Mouse (Mus musculus): Measurements from ENCODE around the gene Ttc23. TPM values are rescaled to one million over a fixed set of nuclear protein-coding genes. Genes with fewer than 3 reads are reported as not detected.

Ttc23 gene
- polyA plus RNA-seq, 1 experiment from 2014 or later = 27.5 TPM

DNA sequence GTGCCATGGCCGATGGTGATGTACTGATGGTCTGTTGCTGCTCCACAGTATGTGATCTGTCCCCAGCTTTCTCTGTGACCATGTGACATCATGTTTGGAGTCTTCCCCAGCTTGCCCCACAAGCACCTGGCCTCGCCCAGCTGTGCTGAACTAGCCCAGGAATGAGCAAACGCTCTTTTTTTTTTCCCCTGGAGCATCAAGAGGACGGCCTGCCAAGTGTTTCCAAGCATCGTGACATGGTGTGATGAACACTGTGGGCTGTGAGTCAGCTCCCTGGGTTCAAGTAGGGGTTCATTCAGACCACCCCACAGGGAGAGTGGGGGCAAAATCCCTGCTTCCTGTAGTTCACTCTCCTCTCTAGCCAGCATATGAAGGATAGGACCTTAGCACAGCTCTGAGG lies 26.4 kb downstream of the Ttc23 start:
- Histone ChIP-seq H3K27ac (ENCODE audit: low read depth) (no peak overlapping the region), H3K9ac (ENCODE audit: low read length) (no peak overlapping the region), H3K27me3 (replicated peaks; ENCODE audit: control insufficient read depth, insufficient read depth, low read length) (no peaks in the 10 kb centered on the region), H3K36me3 (ENCODE audit: control insufficient read depth, insufficient read depth, low read length) (peaks cover 18% of the 10 kb centered on the region), H3K4me2 (ENCODE audit: low read length) (no peak overlapping the region), H3K9me3 (ENCODE audit: control insufficient read depth, low read length) (peaks cover 2% of the 10 kb centered on the region; the same call in 1 of the 2 replicates), H3K4me1 (replicated peaks; ENCODE audit: control insufficient read depth, insufficient read depth, low read length) (no peaks in the 10 kb centered on the region), H3K4me3 (ENCODE audit: low read depth, low read length) (no peak overlapping the region)
- WGBS = 82% methylated on average over 5 of the region's 5 CpGs
- DNase-seq (ENCODE audit: low spot score) (no peak), ATAC-seq (replicated peaks; ENCODE audit: low FRiP score, low TSS enrichment, low read depth) (no peak)

DNA sequence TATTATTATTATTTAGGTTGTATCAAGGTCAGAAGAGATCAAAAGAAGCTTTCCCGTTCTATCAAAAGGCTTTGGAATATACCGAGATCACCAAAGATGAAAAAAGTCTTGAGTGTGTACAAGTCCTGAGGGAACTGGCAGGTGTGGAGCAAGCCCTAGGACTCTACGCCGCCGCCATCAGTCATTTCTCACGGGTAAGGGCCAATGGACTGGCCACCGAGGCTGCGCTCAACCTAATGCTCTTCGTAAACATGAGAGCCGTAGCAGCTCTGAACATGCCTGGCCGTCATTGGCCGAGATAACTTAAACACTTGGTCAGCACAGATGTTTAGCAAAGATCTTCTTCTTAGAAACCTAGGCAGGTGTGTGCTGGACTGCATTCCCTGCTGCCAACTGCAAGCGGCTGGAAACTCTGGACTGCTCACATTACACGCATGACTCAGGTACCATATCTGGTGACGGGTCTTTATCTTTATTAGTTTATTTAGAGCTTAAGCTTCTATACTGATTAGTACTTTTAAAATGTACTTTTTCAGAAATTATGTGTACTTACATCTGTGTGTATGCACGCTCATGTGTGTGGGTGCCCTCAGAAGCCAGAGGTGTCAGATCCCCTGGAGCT lies 31.8 kb downstream of the Ttc23 start:
- Histone ChIP-seq H3K36me3 (ENCODE audit: control insufficient read depth, insufficient read depth, low read length) (peaks cover 25% of the 10 kb centered on the region), H3K9ac (ENCODE audit: low read length) (no peak overlapping the region), H3K4me3 (ENCODE audit: low read depth, low read length) (no peak overlapping the region), H3K4me1 (replicated peaks; ENCODE audit: control insufficient read depth, insufficient read depth, low read length) (no peaks in the 10 kb centered on the region), H3K27ac (ENCODE audit: low read depth) (no peak overlapping the region), H3K9me3 (ENCODE audit: control insufficient read depth, low read length) (no peaks in the 10 kb centered on the region), H3K4me2 (ENCODE audit: low read length) (no peak overlapping the region), H3K27me3 (replicated peaks; ENCODE audit: control insufficient read depth, insufficient read depth, low read length) (no peaks in the 10 kb centered on the region)
- 67% methylated on average over 16 of the region's 16 CpGs for WGBS
- peak; percentile 59; the same call in 1 of the 2 replicates for ATAC-seq (replicated peaks; ENCODE audit: low FRiP score, low TSS enrichment, low read depth)
- no peak for DNase-seq (ENCODE audit: low spot score)

DNA sequence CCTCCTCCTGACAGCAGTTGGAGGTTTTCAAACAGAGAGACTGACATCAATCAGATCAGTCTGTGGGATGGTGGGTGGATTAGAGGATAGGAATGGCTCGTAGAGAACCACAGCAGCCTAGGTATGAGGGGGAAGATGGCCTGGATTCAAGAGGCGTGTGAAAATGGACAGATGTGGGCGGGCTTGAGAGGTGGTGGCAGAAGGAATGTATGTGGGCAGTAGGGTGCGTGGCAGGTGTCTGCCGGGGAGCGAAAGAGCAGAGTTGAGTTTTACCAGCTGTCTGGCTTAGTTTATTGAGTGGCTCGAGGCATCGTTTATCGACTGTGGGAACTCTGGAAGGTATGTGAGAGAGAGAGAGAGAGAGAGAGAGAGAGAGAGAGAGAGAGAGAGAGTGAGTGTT lies 33.9 kb downstream of the Ttc23 start:
- no peak overlapping the region for H3K4me3 ChIP-seq (ENCODE audit: low read depth, low read length)
- H3K4me2 ChIP-seq (ENCODE audit: low read length) = no peak overlapping the region
- H3K36me3 ChIP-seq (ENCODE audit: control insufficient read depth, insufficient read depth, low read length) = peaks cover 34% of the 10 kb centered on the region
- WGBS = 51% methylated on average over 9 of the region's 9 CpGs
- H3K9me3 ChIP-seq (ENCODE audit: control insufficient read depth, low read length) = 0 out of 2 replicates have a peak, but pooled peaks cover 2% of the 10 kb centered on the region
- ATAC-seq (replicated peaks; ENCODE audit: low FRiP score, low TSS enrichment, low read depth) (no peak), DNase-seq (ENCODE audit: low spot score) (no peak)
- no peak overlapping the region for H3K9ac ChIP-seq (ENCODE audit: low read length)
- no peaks in the 10 kb centered on the region for H3K4me1 ChIP-seq (replicated peaks; ENCODE audit: control insufficient read depth, insufficient read depth, low read length)
- H3K27ac ChIP-seq (ENCODE audit: low read depth) = no peak overlapping the region
- no peaks in the 10 kb centered on the region for H3K27me3 ChIP-seq (replicated peaks; ENCODE audit: control insufficient read depth, insufficient read depth, low read length)

DNA sequence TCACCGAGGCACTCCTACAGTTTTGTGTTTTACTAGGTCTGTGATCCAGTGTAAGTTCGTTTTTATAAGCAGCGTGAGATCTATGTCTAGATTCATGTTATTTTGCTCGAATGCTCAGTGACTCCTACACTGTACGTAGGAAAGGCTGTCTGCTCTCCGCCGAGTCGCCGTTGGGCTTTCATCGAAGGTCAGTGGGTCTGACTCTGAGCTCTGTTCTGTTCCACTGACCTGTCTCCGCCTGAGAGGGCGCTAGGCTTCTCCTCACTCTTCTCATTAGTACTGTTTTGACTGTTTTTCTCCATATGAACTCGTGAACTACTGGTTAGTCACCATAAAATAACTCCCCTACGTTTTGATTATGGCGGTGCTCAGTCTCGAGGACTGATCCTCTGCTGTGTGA lies 35.8 kb downstream of the Ttc23 start:
- Histone ChIP-seq H3K27me3 (replicated peaks; ENCODE audit: control insufficient read depth, insufficient read depth, low read length) (no peaks in the 10 kb centered on the region), H3K4me3 (ENCODE audit: low read depth, low read length) (no peak overlapping the region), H3K4me2 (ENCODE audit: low read length) (no peak overlapping the region), H3K36me3 (ENCODE audit: control insufficient read depth, insufficient read depth, low read length) (peaks cover 34% of the 10 kb centered on the region), H3K27ac (ENCODE audit: low read depth) (no peak overlapping the region), H3K9ac (ENCODE audit: low read length) (no peak overlapping the region), H3K9me3 (ENCODE audit: control insufficient read depth, low read length) (0 out of 2 replicates have a peak, but pooled peaks cover 2% of the 10 kb centered on the region), H3K4me1 (replicated peaks; ENCODE audit: control insufficient read depth, insufficient read depth, low read length) (no peaks in the 10 kb centered on the region)
- ATAC-seq (replicated peaks; ENCODE audit: low FRiP score, low TSS enrichment, low read depth) (no peak), DNase-seq (ENCODE audit: low spot score) (no peak)
- WGBS = 84% methylated on average over 16 of the region's 16 CpGs

DNA sequence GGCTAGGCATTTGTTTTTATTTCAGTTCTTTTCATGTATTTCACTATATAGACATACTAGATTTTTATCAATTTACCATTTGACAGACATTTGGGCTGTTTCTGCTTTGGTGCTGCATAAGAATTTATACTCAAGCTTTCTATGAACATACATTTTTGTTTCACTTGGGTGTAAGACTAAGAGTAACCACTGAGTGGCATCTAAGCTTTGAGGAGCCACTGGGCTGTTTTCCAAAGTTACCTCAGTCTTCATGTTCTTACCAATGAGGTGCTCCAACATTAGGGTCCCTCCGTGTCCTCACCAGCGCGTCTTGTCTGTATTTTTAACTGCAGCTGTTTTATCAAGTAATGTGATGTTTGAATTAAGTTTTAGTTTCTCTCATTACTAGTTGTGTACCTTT lies 39.3 kb downstream of the Ttc23 start:
- 92% methylated on average over 3 of the region's 3 CpGs for WGBS
- DNase-seq (ENCODE audit: low spot score) (no peak), ATAC-seq (replicated peaks; ENCODE audit: low FRiP score, low TSS enrichment, low read depth) (no peak)
- H3K9me3 ChIP-seq (ENCODE audit: control insufficient read depth, low read length) = 0 out of 2 replicates have a peak, but pooled peaks cover 2% of the 10 kb centered on the region
- H3K4me3 ChIP-seq (ENCODE audit: low read depth, low read length) = no peak overlapping the region
- no peaks in the 10 kb centered on the region for H3K27me3 ChIP-seq (replicated peaks; ENCODE audit: control insufficient read depth, insufficient read depth, low read length)
- H3K36me3 ChIP-seq (ENCODE audit: control insufficient read depth, insufficient read depth, low read length) = peaks cover 26% of the 10 kb centered on the region
- H3K27ac ChIP-seq (ENCODE audit: low read depth) = no peak overlapping the region
- H3K4me2 ChIP-seq (ENCODE audit: low read length) = no peak overlapping the region
- H3K4me1 ChIP-seq (replicated peaks; ENCODE audit: control insufficient read depth, insufficient read depth, low read length) = no peaks in the 10 kb centered on the region
- H3K9ac ChIP-seq (ENCODE audit: low read length) = no peak overlapping the region

DNA sequence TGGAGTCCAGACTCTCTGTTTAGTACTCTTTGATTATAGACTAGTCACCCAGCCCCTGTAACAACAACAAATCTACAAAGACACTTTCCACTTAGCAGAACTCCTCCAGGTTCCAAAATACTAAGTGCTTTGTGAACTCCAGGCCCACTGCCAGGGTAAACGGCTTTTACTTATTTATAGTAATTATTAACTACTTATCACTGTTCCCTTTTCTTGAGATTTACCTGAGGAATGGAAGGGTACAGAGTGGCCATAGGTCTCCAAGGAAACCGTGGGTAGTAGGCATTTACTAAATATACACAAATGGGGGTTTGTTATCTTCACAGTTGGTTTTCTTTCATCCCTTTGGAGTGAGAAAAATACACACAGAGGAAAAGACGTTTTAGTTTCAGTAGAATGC lies 41.1 kb downstream of the Ttc23 start:
- 0 out of 2 replicates have a peak, but pooled peaks cover 2% of the 10 kb centered on the region for H3K9me3 ChIP-seq (ENCODE audit: control insufficient read depth, low read length)
- 0 out of 2 replicates have a peak, but pooled peaks have one; percentile 32 for ATAC-seq (replicated peaks; ENCODE audit: low FRiP score, low TSS enrichment, low read depth)
- H3K4me1 ChIP-seq (replicated peaks; ENCODE audit: control insufficient read depth, insufficient read depth, low read length) = no peaks in the 10 kb centered on the region
- H3K4me3 ChIP-seq (ENCODE audit: low read depth, low read length) = no peak overlapping the region
- H3K4me2 ChIP-seq (ENCODE audit: low read length) = no peak overlapping the region
- no peak for DNase-seq (ENCODE audit: low spot score)
- peaks cover 16% of the 10 kb centered on the region for H3K36me3 ChIP-seq (ENCODE audit: control insufficient read depth, insufficient read depth, low read length)
- no peak overlapping the region for H3K27ac ChIP-seq (ENCODE audit: low read depth)
- no peak overlapping the region for H3K9ac ChIP-seq (ENCODE audit: low read length)
- no peaks in the 10 kb centered on the region for H3K27me3 ChIP-seq (replicated peaks; ENCODE audit: control insufficient read depth, insufficient read depth, low read length)
- 23% methylated on average over 3 of the region's 3 CpGs for WGBS

DNA sequence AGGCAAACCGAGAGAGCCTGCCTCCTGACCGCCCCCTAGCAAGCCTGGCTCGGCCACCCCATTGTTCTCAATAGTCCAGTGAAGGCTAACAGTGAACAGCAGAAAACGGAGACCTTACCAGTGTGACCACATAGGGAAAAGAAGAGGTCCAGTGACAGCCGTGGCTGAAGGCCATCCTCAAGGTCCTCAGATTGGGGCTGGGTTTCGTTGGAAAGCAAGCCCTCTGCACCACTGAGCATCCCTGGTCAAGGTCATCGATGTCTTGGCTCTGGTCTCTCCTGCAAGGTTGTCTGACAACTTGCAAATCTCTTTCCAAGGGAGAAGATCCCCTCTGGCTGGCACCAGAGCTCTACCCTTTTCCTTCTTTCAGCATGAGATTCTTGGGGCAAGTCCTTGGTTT lies 42.6 kb downstream of the Ttc23 start:
- Histone ChIP-seq H3K27ac (ENCODE audit: low read depth) (no peak overlapping the region), H3K27me3 (replicated peaks; ENCODE audit: control insufficient read depth, insufficient read depth, low read length) (no peaks in the 10 kb centered on the region), H3K9ac (ENCODE audit: low read length) (no peak overlapping the region), H3K4me2 (ENCODE audit: low read length) (no peak overlapping the region), H3K9me3 (ENCODE audit: control insufficient read depth, low read length) (0 out of 2 replicates have a peak, but pooled peaks cover 2% of the 10 kb centered on the region), H3K36me3 (ENCODE audit: control insufficient read depth, insufficient read depth, low read length) (peaks cover 14% of the 10 kb centered on the region), H3K4me1 (replicated peaks; ENCODE audit: control insufficient read depth, insufficient read depth, low read length) (no peaks in the 10 kb centered on the region), H3K4me3 (ENCODE audit: low read depth, low read length) (no peak overlapping the region)
- ATAC-seq (replicated peaks; ENCODE audit: low FRiP score, low TSS enrichment, low read depth) (no peak), DNase-seq (ENCODE audit: low spot score) (no peak)
- WGBS = 90% methylated on average over 7 of the region's 7 CpGs

DNA sequence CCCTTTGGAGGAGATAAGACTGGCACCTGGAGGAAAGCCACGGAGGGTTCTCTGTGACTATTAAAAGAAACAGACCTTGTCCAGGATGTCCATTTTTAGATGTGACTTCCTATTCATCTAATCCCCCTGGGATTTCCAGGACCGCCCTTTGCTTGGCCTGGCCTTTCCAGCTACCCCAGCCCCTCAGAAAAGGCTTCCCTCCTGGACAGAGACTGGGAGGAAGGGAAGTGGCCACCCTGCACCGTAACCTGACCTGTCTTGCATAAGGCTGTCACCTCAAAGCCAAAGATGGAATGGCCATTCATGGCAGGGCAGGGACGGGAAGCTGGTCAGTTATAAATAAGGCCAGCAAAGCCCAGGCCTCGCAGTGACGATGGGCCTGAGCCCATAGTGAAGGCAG lies 43.8 kb downstream of the Ttc23 start:
- Histone ChIP-seq H3K9ac (ENCODE audit: low read length) (no peak overlapping the region), H3K36me3 (ENCODE audit: control insufficient read depth, insufficient read depth, low read length) (peaks cover 7% of the 10 kb centered on the region; the same call in 1 of the 2 replicates), H3K9me3 (ENCODE audit: control insufficient read depth, low read length) (no peaks in the 10 kb centered on the region), H3K4me3 (ENCODE audit: low read depth, low read length) (no peak overlapping the region), H3K27me3 (replicated peaks; ENCODE audit: control insufficient read depth, insufficient read depth, low read length) (no peaks in the 10 kb centered on the region), H3K27ac (ENCODE audit: low read depth) (no peak overlapping the region), H3K4me1 (replicated peaks; ENCODE audit: control insufficient read depth, insufficient read depth, low read length) (no peaks in the 10 kb centered on the region), H3K4me2 (ENCODE audit: low read length) (no peak overlapping the region)
- DNase-seq (ENCODE audit: low spot score) (no peak), ATAC-seq (replicated peaks; ENCODE audit: low FRiP score, low TSS enrichment, low read depth) (no peak)
- 64% methylated on average over 6 of the region's 6 CpGs for WGBS

DNA sequence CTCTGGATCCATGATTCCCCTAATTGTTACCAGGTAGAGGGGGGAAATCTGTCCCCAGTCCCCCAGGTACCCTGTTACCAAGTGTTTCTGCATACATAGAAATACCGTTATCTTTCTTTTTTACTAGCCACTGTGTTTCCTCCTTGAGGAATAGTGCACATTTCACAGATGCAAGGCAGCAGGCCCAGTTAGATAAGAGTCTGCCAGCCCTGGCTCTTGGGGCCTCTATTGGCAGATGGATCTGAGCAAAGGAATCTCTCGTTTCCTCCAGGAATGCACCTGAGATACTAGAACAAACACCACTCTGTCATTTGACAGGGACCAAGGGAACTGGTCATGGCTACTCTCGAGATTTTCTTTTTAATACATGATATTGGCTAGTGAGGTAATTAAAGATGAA lies 44.9 kb downstream of the Ttc23 start:
- Histone ChIP-seq H3K9ac (ENCODE audit: low read length) (no peak overlapping the region), H3K36me3 (ENCODE audit: control insufficient read depth, insufficient read depth, low read length) (peaks cover 7% of the 10 kb centered on the region; the same call in 1 of the 2 replicates), H3K9me3 (ENCODE audit: control insufficient read depth, low read length) (no peaks in the 10 kb centered on the region), H3K27me3 (replicated peaks; ENCODE audit: control insufficient read depth, insufficient read depth, low read length) (no peaks in the 10 kb centered on the region), H3K27ac (ENCODE audit: low read depth) (no peak overlapping the region), H3K4me2 (ENCODE audit: low read length) (no peak overlapping the region), H3K4me1 (replicated peaks; ENCODE audit: control insufficient read depth, insufficient read depth, low read length) (no peaks in the 10 kb centered on the region), H3K4me3 (ENCODE audit: low read depth, low read length) (no peak overlapping the region)
- DNase-seq (ENCODE audit: low spot score) = no peak
- WGBS = 67% methylated on average over 3 of the region's 3 CpGs
- no peak for ATAC-seq (replicated peaks; ENCODE audit: low FRiP score, low TSS enrichment, low read depth)

All from intestine, embryonic 14.5 days (tissue).